Mouse (Mus musculus) frontal cortex, postnatal 14 days (tissue): Measurements from ENCODE around the gene Mrpl58.
A peak's percentile ranks its signal among the peaks of the same experiment; 100 is the strongest.
"Not testable (repeated sequence)": the region's sequence is repeated elsewhere in the genome, so short reads cannot be mapped to it uniquely, and the experiment has no call there.

ENCODE experiments used
- DNase-seq, 2 experiments: peaks; one replicate each; pipeline ENCODE4 v3.0.0; 2022; ENCODE audit warnings: low spot score in 2 of 2

Mrpl58 gene

GRCm38 (mm10) chr11:115427482-115428331 lies 24.2 kb downstream of the Mrpl58 start:
- DNase-seq = peak; percentile 60 to 65

GRCm38 (mm10) chr11:115429307-115429706 lies 25.8 kb downstream of the Mrpl58 start:
- no peak for DNase-seq

GRCm38 (mm10) chr11:115430561-115430960 lies 27.0 kb downstream of the Mrpl58 start:
- no peak for DNase-seq

- DNase-seq = no peak
Observed at GRCm38 (mm10) chr11:115432814-115433213, 29.3 kb downstream of the Mrpl58 start.

GRCm38 (mm10) chr11:115433342-115433741 lies 29.8 kb downstream of the Mrpl58 start:
- DNase-seq = no peak

GRCm38 (mm10) chr11:115435596-115436337 lies 32.2 kb downstream of the Mrpl58 start:
- DNase-seq = no peak

GRCm38 (mm10) chr11:115437571-115438122 lies 34.1 kb downstream of the Mrpl58 start:
- no peak for DNase-seq

- DNase-seq = no peak
Observed at GRCm38 (mm10) chr11:115439326-115439725, 35.8 kb downstream of the Mrpl58 start.

GRCm38 (mm10) chr11:115439906-115440595 lies 36.5 kb downstream of the Mrpl58 start, which contains the start of gene Trim80:
Gene Trim80 (plus strand): TSS chr11:115440545.
- no peak for DNase-seq

GRCm38 (mm10) chr11:115441417-115441816 lies 37.9 kb downstream of the Mrpl58 start:
- DNase-seq = no peak

GRCm38 (mm10) chr11:115446906-115447305 lies 43.4 kb downstream of the Mrpl58 start:
- DNase-seq = no peak

GRCm38 (mm10) chr11:115447321-115447885 lies 43.9 kb downstream of the Mrpl58 start:
- no peak for DNase-seq

GRCm38 (mm10) chr11:115448075-115448474 lies 44.5 kb downstream of the Mrpl58 start:
- DNase-seq = no peak

GRCm38 (mm10) chr11:115448998-115449397 lies 45.4 kb downstream of the Mrpl58 start:
- DNase-seq = no peak

GRCm38 (mm10) chr11:115450176-115450575 lies 46.6 kb downstream of the Mrpl58 start:
- DNase-seq = no peak

- no peak for DNase-seq
Observed at GRCm38 (mm10) chr11:115451781-115452241, 48.3 kb downstream of the Mrpl58 start.

- no peak for DNase-seq
Observed at GRCm38 (mm10) chr11:115452281-115452860, 48.8 kb downstream of the Mrpl58 start.

- DNase-seq = no peak
Observed at GRCm38 (mm10) chr11:115453306-115453705, 49.8 kb downstream of the Mrpl58 start.

- not testable (repeated sequence) for DNase-seq
Observed at GRCm38 (mm10) chr11:115454822-115455221, 51.3 kb downstream of the Mrpl58 start.

GRCm38 (mm10) chr11:115455619-115456018 lies 52.1 kb downstream of the Mrpl58 start:
- DNase-seq = no peak

GRCm38 (mm10) chr11:115456182-115456581 lies 52.6 kb downstream of the Mrpl58 start:
- no peak for DNase-seq
